Mouse (Mus musculus) MN1 (cell line): Measurements from ENCODE around the gene Carns1.

Experiments used
- DNase-seq: peaks from one replicate; pipeline ENCODE4 v3.0.0-alpha.2; 2016; ENCODE audit warnings: low spot score

Carns1 gene

DNA sequence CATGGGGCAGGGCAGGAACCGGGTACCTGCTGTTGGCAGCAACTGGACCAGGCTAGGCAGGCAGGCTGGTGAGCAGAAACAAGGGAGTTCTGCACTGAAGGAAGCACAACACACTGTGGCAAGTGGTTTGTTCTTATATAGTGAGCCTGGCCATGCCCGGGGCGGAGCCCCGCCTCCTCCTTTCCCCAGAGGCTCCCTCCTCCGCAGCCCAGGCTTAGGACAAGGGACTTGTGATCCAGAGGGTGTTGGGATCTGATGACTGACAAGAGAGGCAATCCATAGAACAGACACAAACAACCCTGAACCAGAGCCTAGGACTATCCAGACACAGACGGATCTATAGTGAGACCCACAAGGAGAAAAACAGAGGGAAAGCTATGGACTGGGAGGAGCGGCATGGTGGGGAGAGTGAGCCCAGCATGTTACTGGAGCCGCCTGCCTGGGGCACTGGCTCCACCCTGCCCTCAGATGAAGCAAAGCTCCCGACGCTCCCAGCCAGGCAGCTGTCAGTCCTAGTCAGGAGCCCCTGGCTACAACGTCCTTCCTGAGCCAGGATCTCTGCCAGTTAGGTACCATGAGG lies at the start of gene Carns1:
TSS of gene Carns1 (minus strand) at position 112 of the 580 bp plus-strand sequence.
- DNase-seq: peak; percentile 59

GRCm38 (mm10) chr19:4222165-4222564 lies 46.9 kb upstream of the Carns1 start:
- peak; percentile 61 for DNase-seq

DNA sequence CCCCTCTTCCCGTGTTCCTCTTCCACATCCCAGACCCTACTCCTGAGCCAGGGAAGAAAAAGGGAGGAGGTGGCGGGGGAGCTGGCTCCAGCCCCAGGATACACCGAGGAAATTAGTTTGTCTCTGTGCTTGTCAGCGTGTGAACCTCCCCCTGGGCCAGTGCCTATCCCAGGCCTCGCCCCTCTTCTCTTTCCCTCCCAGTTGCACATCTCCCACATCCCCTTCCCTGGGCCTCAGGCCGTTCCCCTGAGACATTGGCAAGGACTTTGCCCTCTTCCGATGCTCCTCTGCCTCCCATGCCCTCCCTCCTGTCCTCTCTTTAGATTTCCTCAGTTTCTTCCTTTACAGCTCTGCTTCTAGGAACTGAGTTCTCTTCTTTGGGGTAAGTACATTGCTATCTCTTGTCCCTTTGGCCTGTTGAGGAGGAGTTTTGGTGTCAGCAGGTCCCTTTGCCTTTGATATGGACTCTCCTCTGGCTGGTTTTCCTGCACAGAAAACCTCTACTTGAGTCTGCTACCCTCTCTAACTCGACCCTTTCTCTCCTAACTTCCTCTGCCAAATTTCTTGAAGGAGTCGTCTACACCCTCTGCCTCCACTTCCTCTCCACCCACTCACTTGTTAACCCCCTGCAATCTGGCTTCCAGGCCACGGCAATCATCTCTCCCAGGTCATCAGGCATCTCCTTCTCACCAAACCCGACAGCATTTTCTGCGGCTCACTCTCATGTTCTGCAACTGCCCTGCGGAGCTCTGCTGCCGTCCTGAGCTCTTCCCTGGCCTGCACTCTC lies 45.9 kb upstream of the Carns1 start:
- peak; percentile 52 for DNase-seq

DNA sequence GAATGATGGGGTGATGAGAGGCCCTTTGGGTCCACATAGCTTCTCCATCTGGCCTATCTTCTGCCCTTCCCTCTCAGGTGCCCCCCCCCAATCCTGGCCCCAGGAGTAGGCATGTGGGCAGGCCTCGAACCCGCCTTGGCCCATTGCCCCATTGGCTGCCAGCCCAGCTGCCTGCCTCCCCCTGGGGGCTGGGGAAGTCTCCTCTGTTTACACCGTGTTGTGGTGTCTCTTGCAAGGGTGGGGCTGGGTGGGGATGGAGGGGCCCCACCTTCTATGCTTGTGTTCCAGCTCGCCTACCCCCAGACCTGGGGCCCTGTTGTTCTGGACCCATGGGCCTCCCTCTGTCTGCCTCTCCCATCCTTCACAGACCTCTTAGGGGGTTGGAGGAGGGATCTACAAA lies 45.1 kb upstream of the Carns1 start:
- no peak for DNase-seq

- DNase-seq: no peak
These were observed 44.7 kb upstream of the Carns1 start for GRCm38 (mm10) chr19:4219943-4220342.

DNA sequence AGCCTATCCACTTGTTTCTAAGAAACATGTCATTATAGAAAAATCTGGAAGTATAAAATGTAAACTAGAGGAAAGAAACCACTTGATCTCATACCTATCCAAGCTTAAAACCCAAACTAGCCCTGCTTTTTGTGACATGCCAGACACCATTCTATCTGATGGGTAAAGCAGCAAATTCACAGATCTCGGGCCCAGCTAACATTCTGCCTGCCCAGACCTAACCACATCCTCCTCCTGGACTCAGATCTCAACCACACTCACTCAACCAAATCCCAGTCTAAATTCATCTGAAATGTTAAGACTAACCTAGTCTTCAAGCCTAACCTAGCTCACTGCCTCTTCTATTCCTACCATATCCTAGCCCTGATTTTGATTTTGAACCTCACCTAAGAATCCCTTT lies 43.5 kb upstream of the Carns1 start:
- DNase-seq: no peak

- no peak for DNase-seq
These were observed 43.0 kb upstream of the Carns1 start for GRCm38 (mm10) chr19:4218293-4218692.

GRCm38 (mm10) chr19:4217855-4218254 lies 42.6 kb upstream of the Carns1 start:
- DNase-seq: no peak

GRCm38 (mm10) chr19:4217140-4217539 lies 41.9 kb upstream of the Carns1 start:
- DNase-seq: no peak

DNA sequence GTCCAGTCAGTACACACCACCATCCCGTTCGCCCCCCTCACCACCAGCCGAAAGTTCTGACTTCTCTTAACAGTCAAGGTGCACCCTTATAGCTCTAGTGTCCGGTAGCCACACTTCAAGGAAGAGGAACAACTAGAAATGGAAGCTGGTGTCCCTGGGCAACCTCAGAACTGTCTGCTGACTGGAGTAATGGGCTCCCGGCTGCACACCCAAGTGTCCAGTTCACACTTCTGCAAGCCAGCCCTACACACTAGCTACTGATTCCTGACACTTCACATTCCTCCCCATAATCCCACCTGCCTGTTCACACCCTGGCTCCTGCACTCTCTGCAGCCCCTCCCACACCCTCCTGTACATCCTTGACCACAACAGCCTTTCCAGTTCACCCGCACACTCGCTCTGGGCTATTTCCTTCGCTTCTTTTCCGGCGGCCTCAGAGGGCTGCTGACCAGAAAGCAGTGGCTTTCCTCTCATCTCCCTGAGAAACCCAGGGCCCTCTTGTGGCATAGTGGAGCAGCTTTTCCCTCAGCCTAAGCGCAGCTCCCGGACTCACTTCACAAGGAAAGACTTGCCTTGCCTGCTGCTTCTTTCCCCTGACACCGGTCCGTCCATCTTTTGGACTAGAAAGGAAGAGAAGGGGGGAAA lies 40.9 kb upstream of the Carns1 start:
- peak; percentile 49 for DNase-seq

GRCm38 (mm10) chr19:4215451-4215840 lies 40.2 kb upstream of the Carns1 start:
- DNase-seq: no peak

- DNase-seq: no peak
These were observed 39.6 kb upstream of the Carns1 start for GRCm38 (mm10) chr19:4214771-4215450.

GRCm38 (mm10) chr19:4214071-4214770 lies 38.9 kb upstream of the Carns1 start, which contains the start of the genes Clcf1 and AC109138.7:
Gene Clcf1 (plus strand): TSS chr19:4214238.
Gene AC109138.7 (plus strand): TSS chr19:4214357.
- peak; percentile 54 for DNase-seq

GRCm38 (mm10) chr19:4213524-4213974 lies 38.3 kb upstream of the Carns1 start:
- peak; percentile 49 for DNase-seq

- DNase-seq: no peak
These were observed 36.8 kb upstream of the Carns1 start for GRCm38 (mm10) chr19:4211891-4212588.

GRCm38 (mm10) chr19:4208563-4208962 lies 33.3 kb upstream of the Carns1 start:
- DNase-seq: no peak

DNA sequence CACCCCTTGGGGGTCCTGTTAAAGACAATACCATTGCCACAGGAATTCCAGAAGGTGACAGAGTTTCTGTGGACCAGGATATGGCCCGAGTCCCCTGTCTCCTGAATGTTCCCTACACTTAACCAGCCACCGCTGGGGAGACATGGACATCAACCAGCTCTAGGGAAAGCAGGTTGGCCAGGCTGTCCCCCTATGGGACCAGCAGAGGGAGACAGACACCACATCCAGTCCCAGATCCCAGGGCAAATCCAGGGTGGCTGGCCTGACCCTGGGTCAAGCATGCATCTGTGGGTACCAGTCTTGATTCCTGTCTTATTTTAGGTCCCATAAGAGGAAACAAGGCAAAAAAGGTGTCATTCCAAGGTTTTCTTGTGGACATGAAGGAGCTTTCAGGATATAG lies 31.7 kb upstream of the Carns1 start:
- peak; percentile 74 for DNase-seq

DNA sequence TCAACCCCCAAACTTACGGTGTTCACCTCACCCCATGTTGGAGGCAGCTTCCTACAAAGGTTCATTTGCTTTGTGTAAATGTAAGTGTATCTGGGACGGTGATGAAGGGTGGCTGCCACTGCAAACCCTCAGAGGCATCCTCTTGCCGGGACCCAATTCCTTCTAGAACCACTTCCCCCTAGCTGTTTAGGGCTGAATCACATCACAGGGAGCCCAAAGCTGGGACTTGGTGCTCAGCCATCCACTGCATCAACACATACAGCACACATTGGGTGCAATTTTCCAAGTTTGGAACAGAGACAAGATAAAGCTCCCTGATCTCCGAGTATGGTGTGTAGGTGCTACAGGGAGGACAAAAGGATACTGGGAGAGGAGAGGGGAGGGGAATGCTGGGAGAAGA lies 29.6 kb upstream of the Carns1 start:
- DNase-seq: no peak

GRCm38 (mm10) chr19:4203604-4204326 lies 28.5 kb upstream of the Carns1 start:
- DNase-seq: no peak

DNA sequence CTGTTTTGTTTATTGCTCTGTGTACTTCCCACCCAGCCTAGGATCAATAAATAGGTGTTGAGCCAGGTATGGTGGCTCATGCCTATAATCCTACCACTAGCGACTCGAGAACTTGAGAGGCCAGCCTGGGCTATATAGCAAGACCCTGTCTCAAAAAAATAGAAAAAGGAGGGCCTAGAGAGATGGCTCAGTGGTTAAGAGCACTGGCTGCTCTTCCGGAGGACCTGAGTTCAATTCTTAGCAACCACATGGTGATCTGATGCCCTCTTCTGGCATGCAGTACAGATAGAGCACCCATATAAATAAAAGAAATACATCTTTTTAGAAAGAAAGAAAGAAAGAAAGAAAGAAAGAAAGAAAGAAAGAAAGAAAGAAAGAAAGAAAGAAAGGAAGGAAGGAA lies 27.9 kb upstream of the Carns1 start:
- no peak for DNase-seq
